Mouse (Mus musculus) myocyte (in vitro differentiated cells): ENCODE measurements at regions not wholly inside any gene's neighbourhood (a gene's known extent, or its start where the extent isn't known, plus 50 kb on each side); places are given as distances from the start of the nearest gene placed in this dataset.

Experiments used
- E2F4 ChIP-seq: IDR thresholded peaks from one replicate; pipeline ENCODE4 v1.6.1; 2011; ENCODE audit warnings: mild to moderate bottlenecking, control low read depth, moderate library complexity; ENCODE audit not compliant: insufficient read depth
- MAX ChIP-seq: IDR thresholded peaks from one replicate; pipeline ENCODE4 v1.6.1; 2011; ENCODE audit warnings: low read depth, mild to moderate bottlenecking, control low read depth
- MYOG ChIP-seq, 3 experiments: IDR thresholded peaks; one replicate each; pipeline ENCODE4 v1.6.1; 2011; ENCODE audit warnings: control low read depth in 2 of 3, low read depth in 2 of 3, mild to moderate bottlenecking in 2 of 3; ENCODE audit not compliant: insufficient read length in 2 of 3, control insufficient read depth in 1 of 3, insufficient read depth in 1 of 3
- POLR2A ChIP-seq: IDR thresholded peaks from one replicate; pipeline ENCODE4 v1.6.1; 2011; ENCODE audit warnings: low read depth, mild to moderate bottlenecking, control low read depth, moderate library complexity; ENCODE audit not compliant: insufficient read length
- POLR2AphosphoS2 ChIP-seq: IDR thresholded peaks from one replicate; pipeline ENCODE4 v1.6.1; 2011; ENCODE audit warnings: low read depth, control low read depth; ENCODE audit not compliant: insufficient read length
- TCF12 ChIP-seq: IDR thresholded peaks from one replicate; pipeline ENCODE4 v1.6.1; 2011; ENCODE audit warnings: mild to moderate bottlenecking, control low read depth; ENCODE audit not compliant: poor library complexity, insufficient read depth, severe bottlenecking
- TCF3 ChIP-seq: IDR thresholded peaks from one replicate; pipeline ENCODE4 v1.6.1; 2011; ENCODE audit warnings: low read depth, control low read depth; ENCODE audit not compliant: insufficient read length

DNA sequence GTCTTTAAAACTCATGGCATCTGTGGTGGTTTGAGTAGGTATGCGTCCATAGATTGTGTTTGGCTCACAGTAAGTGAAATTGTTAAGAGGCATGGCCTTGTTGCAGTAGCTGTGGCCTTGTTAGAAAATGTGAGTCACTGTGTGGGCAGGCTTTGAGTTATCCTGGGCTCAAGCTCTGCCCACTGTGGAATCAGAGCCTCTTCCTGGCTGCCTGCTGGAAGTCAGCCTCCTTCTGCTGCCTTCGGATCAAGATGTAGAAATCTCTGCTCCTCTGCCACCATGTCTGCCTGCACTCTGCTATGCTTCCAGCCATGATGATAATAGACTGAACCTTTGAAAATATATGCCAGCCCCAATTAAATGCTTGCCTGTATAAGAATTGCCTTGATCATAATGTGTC, 192.2 kb upstream of the Smarca2 start:
- no peak for TF ChIP-seq TCF12
- no peak for TF ChIP-seq MYOG (IDR thresholded peaks at IDR 0.05; ENCODE audit: control insufficient read depth in 1 of 3, insufficient read depth in 1 of 3, insufficient read length in 2 of 3, low read depth in 2 of 3)
- no peak for TF ChIP-seq POLR2A
- TF ChIP-seq E2F4: no peak
- no peak for TF ChIP-seq MAX
- TF ChIP-seq POLR2AphosphoS2: no peak
- TF ChIP-seq TCF3: no peak
